Mouse (Mus musculus) B cell, adult 62 days (primary cell): ENCODE data around the gene Zfp712. TPM values are rescaled to one million over a fixed set of nuclear protein-coding genes. Genes with fewer than 3 reads are reported as not detected.

Experiments used
- total RNA-seq: library from RNA; stranded (reverse); gene quantifications from 4 replicates; pipeline ENCODE4 v1.2.4, GENCODE M21; 2023

Gene Zfp712
- total RNA-seq, result 4.1 to 6.2 TPM (median 4.8 TPM) in 4 replicates

GRCm38 (mm10) chr13:67060786-67061358 lies at the start of gene Zfp712:
TSS of gene Zfp712 (minus strand) at chr13:67061170.

GRCm38 (mm10) chr13:67108194-67108820 lies 47.3 kb upstream of the Zfp712 start, which contains the start of gene Gm28557:
TSS of gene Gm28557 (minus strand) at chr13:67108604.

DNA sequence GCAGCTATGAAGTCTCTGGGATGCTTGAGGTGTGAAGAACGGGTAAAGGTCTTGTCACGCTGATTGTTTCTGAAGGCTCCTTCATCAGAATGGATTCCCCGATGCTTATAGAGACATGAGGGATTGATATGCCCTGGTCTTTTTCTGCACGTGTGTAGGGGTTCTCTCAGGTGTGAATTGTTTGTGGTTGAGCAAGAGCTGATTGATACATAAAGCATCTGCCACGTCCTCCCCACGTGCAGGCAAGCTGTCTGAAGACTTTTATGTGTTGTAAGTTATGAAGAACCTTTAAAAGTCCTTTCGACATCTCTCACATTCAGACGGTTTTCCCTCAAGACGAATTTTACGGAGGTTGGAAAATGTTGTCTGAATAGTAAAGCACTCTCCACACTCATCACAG lies 36.9 kb upstream of the Zfp712 start, which contains the start of gene Zfp708:
Zfp708 (minus strand) TSS at position 101 of the 400 bp plus-strand sequence.

Other genes with a start within 250 kb of the Zfp712 start
- 1.4 to 2.7 TPM (median 2.5 TPM) in 4 replicates for gene Gm10767, start 156.3 kb downstream of the Zfp712 start, total RNA-seq
- 0.29 to 1.4 TPM (median 1.1 TPM) in 3 of 4 replicates, not detected in the other for gene Zfp708, start 36.8 kb upstream of the Zfp712 start, total RNA-seq
- gene Gm28557, start 47.4 kb upstream of the Zfp712 start, total RNA-seq, result 2.1 to 3.7 TPM (median 3.0 TPM) in 4 replicates
- 0.63 to 1.1 TPM (median 0.67 TPM) in 3 of 4 replicates, not detected in the other for gene Rslcan18, start 55.1 kb upstream of the Zfp712 start, total RNA-seq
- 4.4 to 5.4 TPM (median 5.0 TPM) in 4 replicates for gene Zfp759, start 60.5 kb upstream of the Zfp712 start, total RNA-seq
- gene Rsl1, start 112.0 kb upstream of the Zfp712 start, total RNA-seq, result 9.7 to 13.0 TPM (median 11.4 TPM) in 4 replicates
- 1.5 to 2.9 TPM (median 2.1 TPM) in 4 replicates for gene Zfp455, start 133.3 kb upstream of the Zfp712 start, total RNA-seq
- gene Zfp458, start 217.3 kb upstream of the Zfp712 start, total RNA-seq, result 2.3 to 4.3 TPM (median 3.1 TPM) in 4 replicates
- 1.8 to 2.7 TPM (median 2.5 TPM) in 4 replicates for gene Zfp457, start 245.3 kb upstream of the Zfp712 start, total RNA-seq